Mouse (Mus musculus) WW6 (cell line): ENCODE results near the gene Ovca2.
A peak's percentile ranks its signal among the peaks of the same experiment; 100 is the strongest.

Experiments
- DNase-seq: peaks from one replicate; pipeline ENCODE4 v3.0.0-alpha.2; 2013; ENCODE audit warnings: low read depth, low spot score

Gene Ovca2

DNA sequence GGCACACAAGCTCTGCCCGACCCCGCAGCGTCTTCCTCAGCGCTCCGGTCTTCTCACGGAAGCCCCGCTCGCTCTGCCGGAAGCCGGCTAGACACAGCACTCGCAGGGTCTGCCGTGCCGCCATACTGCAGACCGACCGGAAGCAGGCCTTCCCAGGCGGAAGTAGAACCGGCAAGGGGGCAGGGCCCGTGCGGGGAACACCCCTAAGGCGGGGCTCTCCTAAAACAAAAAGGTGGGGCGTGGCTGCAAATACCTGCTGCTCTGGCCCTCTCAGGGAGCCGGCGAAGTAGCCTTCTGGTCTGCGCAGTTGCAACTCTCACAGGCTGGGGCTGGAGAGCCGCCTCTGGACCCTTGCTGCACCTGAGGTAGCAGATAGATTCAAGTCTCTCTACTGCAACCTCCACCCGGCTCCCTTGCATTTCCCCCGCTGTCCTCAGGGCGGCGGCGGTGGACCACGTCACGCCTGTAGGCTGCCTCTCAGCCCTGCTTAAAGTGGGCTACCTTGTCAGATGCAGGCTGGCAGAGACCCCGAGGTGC, at the start of gene Ovca2:
Ovca2 (minus strand) TSS at position 164 of the 537 bp plus-strand sequence.
- peak; percentile 97 for DNase-seq

GRCm38 (mm10) chr11:75227632-75228031, 49.0 kb upstream of the Ovca2 start:
- no peak for DNase-seq

DNA sequence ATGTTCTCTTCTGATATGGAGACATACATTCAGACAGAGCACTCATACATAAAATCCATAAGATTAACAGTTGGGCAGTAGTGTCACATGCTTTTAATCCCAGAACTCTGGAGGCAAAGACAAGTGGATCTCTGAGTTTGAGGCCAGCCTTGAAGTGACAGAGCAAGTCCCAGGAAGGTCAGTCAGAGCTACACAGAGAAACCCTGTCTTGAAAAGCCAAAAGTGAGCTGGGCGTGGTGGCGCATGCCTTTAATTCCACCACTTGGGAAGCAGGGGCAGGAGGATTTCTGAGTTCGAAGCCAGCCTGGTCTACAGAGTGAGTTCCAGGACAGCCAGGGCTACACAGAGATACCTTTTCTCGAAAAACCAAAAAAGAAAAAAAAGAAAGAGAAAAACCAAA, 46.2 kb upstream of the Ovca2 start:
- DNase-seq = no peak

DNA sequence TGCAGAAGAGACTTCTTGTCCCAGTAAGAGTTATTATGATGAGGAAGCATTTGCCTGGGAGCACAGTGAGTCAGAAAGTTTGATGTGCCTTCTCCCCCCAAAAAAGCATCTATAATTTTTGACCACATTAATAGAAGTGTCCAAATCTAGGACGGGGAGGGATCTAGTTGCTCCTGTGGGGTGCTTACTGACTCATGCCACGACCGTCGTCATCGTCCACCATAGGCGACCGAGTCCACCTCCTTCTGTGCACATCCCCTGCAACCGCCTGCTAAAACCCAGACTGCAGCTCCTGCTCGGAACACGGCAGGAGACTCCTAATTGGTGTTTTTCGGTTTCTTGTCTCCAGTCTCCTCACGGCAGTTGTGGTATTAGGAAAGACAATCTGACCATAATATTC, 45.4 kb upstream of the Ovca2 start:
- DNase-seq = no peak

DNA sequence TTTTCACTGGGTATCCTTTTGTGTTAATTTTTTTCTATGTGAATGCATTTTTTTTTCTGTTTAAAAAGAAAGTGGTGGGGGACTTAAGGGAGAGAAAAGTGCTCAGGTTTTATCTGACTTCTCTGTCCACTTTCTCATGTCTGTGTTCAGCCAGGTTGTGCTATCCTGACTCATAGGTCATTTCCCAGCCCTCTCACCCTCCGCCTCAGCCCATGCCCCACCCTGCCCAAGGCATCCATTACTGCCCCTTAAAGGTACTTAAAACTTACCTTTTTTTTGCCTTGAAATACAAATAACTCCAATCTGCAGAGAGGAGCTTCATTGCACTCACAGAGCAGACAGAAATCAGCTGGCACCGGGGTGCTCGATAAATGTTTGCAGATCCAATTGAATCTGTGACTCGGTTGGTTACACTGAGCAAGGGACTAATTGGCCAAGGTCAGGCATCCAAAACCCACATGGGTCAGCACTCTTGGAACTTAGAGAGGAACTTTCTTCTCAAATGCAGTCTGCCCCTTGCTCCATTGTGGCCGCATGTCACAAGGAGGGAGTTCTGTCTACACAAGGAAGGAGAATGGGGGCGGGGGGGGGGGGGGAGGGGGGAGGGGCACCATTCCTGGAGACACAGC, 42.0 kb upstream of the Ovca2 start:
- no peak for DNase-seq

GRCm38 (mm10) chr11:75220115-75220514, 41.5 kb upstream of the Ovca2 start:
- DNase-seq = no peak

- no peak for DNase-seq
Measured at GRCm38 (mm10) chr11:75214081-75214950, 35.7 kb upstream of the Ovca2 start.

DNA sequence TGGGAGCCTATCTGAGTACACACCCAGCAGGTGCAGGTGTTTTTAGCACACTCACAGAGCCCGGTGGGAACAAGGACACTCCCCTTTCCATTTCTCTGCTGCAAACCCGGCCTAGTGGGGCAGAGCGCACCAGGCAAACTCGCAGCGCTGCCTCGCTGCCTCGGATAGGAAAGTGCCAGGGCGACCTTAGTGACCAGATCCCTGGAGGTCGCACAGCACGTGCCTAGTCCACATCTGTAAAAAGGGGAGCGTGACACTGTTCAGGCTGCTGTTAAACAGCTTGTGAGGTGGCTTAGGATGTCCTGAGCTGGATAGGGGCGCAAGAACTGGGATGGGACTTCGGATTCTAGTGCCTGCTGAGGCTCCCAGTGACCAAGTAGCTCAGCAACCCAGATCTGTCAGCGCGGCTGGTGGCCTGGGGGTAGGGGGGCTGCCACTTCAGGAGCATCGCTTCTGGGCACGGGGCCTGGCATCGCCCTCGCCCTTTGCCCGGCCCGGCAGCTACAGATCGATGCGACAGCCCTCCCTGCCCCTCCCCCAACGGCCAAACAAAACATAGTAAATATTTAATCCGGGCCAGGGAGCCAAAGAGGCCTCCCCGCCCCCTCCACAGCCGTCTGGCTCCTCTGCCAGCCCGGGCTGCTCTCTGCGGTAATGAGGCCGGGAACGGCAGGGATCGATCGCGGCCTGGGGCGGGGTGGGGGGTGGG, 34.9 kb upstream of the Ovca2 start:
- DNase-seq = no peak

GRCm38 (mm10) chr11:75212876-75213275, 34.2 kb upstream of the Ovca2 start:
- no peak for DNase-seq

DNA sequence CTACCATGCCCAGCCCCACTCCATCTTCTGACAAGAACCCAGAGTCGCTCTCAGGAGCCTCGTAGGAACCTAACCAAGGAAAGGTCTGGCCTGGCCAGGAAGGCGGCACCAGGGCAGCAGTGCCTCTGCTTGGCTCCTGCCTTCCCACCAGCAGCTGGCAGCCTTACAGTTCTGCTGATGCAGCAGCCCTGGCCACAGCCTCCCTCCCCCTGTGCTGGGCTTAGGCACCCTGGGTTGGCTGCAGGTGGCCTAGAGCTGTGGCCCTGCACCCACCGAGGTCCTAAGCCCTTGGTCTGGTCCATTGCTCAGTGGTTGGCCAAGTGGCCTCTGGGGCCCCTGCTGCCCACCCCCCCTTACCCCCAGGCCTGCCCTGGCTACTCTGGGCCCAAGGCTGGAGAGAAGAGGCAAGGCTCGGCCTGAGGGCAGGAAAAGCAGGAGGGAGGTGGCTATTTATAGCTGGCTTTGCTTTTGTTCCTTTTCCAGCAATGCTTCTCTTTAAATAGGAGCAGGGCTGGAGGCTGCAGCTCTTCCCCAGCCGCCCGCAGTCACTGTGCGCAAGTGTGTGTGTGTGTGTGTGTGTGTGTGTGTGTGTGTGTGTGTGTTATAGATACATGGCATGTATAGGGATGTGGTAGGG, 33.5 kb upstream of the Ovca2 start:
- no peak for DNase-seq

DNA sequence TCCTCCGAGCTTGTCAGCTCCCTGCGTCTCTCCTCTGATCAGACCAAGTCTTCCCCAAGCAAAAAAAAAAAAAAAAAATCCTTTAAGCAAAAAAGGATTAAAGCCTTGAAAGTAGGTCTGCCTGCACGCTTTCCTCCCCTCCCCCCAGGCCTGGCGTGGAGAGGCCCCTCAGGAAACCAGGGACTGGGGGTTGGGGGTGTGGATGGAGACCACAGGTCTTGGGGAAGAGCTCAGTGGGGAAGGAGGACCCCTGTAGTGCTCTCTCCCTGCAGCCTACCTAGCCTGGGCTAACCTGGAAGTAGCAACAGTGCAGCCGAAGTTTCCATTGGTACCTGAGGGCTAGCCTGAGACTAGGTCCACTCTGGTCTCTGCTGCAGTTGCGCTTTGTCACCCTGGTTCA, 32.1 kb upstream of the Ovca2 start:
- no peak for DNase-seq

GRCm38 (mm10) chr11:75210093-75210492, 31.5 kb upstream of the Ovca2 start:
- no peak for DNase-seq

- DNase-seq = no peak
Measured at GRCm38 (mm10) chr11:75209363-75209762, 30.7 kb upstream of the Ovca2 start.

GRCm38 (mm10) chr11:75206347-75206746, 27.7 kb upstream of the Ovca2 start:
- DNase-seq = no peak

GRCm38 (mm10) chr11:75204472-75204871, 25.8 kb upstream of the Ovca2 start:
- DNase-seq = no peak

GRCm38 (mm10) chr11:75203926-75204325, 25.3 kb upstream of the Ovca2 start:
- no peak for DNase-seq

DNA sequence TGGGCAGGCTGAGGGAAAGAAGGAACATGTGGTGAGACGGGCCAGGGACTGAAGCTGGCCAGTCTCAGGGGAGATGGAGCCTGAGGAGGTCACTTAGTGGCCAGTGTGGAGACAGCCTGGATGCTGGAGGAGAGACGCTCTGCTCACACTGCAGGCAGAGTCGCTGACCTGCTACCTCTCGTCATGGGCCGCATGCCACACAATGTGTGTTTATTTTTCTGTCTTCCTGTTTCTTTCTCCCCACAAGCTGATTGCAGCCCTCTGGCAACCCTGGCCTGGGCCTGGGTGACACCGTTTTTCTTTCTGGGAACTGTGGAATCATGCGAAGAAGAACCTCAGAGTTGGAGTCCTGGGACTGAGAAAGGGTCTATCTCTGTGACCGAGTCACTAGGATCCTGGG, 23.1 kb upstream of the Ovca2 start:
- no peak for DNase-seq

DNA sequence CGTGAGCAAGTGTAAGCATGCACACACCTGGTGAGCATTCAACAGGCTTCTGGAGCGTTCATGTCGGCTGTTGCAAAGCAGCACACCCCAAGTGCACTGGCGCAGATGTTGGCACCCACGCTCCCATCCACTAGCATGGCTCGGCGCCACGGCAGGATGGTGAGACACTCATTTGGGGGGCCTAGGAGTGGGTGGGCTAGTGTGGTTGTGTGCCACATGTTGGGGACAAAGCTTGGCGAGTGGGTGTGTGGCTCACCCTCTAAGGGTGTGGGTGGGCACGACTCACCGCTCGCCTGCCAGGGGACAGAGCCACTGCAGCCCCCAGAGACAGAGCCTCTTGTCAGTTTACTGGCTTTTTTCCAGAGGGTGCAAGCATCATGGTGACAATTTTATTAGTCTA, 22.3 kb upstream of the Ovca2 start:
- no peak for DNase-seq

GRCm38 (mm10) chr11:75199951-75200350, 21.3 kb upstream of the Ovca2 start:
- no peak for DNase-seq

DNA sequence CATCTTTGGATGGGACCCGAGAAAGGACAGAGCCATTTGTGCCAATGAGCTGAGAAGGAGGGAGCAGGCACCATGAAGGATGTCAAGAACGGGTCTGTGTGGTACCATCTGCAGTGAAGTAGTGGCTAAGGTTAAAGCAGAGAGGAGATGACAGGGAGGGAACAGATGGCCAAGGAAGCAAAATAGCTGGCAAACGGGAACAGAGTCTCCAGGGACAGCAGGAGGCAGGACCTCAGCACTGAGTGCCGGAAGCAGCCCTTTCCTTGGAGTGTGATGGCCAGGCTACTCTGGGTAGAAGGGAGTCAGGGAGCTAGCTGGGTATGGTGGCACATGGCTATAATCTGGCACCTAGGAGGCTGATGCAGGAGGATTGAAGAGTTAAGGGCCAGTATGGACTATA, 20.2 kb upstream of the Ovca2 start:
- no peak for DNase-seq

DNA sequence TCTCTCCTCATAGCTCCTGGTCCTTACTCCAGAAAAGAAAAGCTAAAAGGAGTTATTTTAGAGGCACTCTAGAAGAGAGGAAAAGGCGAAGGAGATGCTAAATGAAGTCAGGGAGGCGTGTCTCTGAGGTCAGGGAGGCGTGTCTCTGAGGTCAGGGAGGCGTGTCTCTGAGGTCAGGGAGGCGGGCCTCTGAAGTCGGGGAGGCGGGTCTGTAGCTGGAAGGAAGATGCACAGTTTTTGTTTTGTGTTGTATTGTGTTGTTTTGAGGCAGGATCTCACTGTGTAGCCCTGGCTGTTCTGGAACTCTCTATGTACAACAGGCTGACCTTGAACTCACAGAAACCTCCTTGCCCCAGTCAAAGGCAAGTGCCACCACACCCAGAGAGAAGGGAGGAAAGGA, 19.3 kb upstream of the Ovca2 start:
- no peak for DNase-seq

DNA sequence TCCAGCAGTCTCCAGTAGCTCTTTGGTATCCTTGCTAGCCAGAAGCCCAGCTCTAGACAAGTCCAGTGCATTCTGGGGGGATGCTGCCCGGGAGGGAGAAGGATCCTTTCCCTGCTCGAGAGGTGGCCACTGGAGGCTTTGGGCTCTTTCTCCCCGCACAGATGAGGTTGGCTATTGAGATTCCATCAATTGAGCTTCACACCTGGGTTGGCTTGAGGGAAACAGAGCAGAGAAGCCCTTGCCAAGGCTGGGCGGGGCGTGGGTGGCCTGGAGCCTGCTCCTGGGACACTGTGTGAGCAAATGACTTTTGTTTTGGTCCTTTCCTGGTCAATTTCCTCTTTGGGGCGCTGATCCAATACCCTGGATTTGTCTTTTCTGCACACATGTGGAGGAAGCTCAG, 17.5 kb upstream of the Ovca2 start:
- no peak for DNase-seq
